Mouse (Mus musculus) stomach, embryonic 15.5 days (tissue): Measurements from ENCODE around the gene Hopx. TPM values are rescaled to one million over a fixed set of nuclear protein-coding genes. Genes with fewer than 3 reads are reported as not detected.
"Not testable (repeated sequence)": the region's sequence is repeated elsewhere in the genome, so short reads cannot be mapped to it uniquely, and the experiment has no call there.

Experiments
- ATAC-seq: fragments of 200-750 bp; cut with Nextera tagmentation; 2 replicates; pipeline ENCODE4 v1.8.0; 2017; ENCODE audit warnings: low read depth, moderate number of reproducible peaks, moderate TSS enrichment; ENCODE audit not compliant: insufficient read depth, low FRiP score
- H3K27ac ChIP-seq: fragments of 300-500 bp; sonication (generic); 2 replicates; pipeline ENCODE4 v1.5.1; 2015; ENCODE audit warnings: mild to moderate bottlenecking, inconsistent platforms
- H3K27me3 ChIP-seq: fragments of 300-500 bp; sonication (generic); replicated peaks from 2 replicates; pipeline ENCODE4 v1.6.1; 2015; ENCODE audit warnings: inconsistent platforms
- H3K36me3 ChIP-seq: fragments of 300-500 bp; sonication (generic); 2 replicates; pipeline ENCODE4 v1.6.1; 2015; ENCODE audit warnings: inconsistent platforms
- H3K4me1 ChIP-seq: fragments of 300-500 bp; sonication (generic); 2 replicates; pipeline ENCODE4 v1.6.1; 2015; ENCODE audit warnings: inconsistent platforms
- H3K4me2 ChIP-seq: fragments of 300-500 bp; sonication (generic); 2 replicates; pipeline ENCODE4 v1.6.1; 2015; ENCODE audit warnings: mild to moderate bottlenecking, inconsistent platforms
- H3K4me3 ChIP-seq: fragments of 300-500 bp; sonication (generic); replicated peaks from 2 replicates; pipeline ENCODE4 v1.5.1; 2015; ENCODE audit warnings: inconsistent platforms
- H3K9ac ChIP-seq: fragments of 300-500 bp; sonication (generic); 2 replicates; pipeline ENCODE4 v1.6.1; 2015; ENCODE audit warnings: inconsistent platforms
- H3K9me3 ChIP-seq: fragments of 300-500 bp; sonication (generic); 2 replicates; pipeline ENCODE4 v1.6.1; 2016; ENCODE audit warnings: inconsistent platforms
- WGBS: fragments of 180-500 bp; shearing (Covaris S2); methylation state at CpG from one replicate; pipeline ENCODE4 v1.1.7; 2015; 5-methylcytosine and 5-hydroxymethylcytosine counted together
- polyA plus RNA-seq: library from polyadenylated mRNA; unstranded; fragments of >200 nt; fragmentation: Nextera tagmentation; extraction: Ambion mirVana; gene quantifications from 2 replicates; pipeline ENCODE4 v1.2.1, GENCODE M21; 2015

Gene Hopx
- polyA plus RNA-seq, 1 experiment from 2014 or later = 3.5 TPM

DNA sequence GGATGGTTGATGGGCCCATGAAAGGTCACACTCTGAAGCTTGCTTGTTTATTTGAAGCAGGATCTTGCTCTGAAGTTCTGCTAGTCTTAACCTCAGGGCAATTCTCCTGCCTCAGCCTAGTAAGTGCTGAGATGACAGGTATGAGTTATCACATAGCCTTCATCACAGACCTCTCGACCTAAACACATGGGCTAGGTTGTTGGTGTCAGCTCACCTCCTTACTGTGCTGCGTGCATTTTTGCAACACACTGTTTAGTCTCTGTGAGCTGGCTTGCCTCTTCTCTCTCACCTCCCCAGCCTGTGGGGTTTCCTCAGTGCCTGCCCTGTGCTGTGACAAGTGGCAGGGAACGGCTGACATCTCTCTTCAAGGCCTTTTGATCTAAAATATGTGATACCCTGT is 1.1 kb downstream of the Hopx start:
- Histone ChIP-seq H3K4me3 (no peak overlapping the region), H3K27ac (no peak overlapping the region), H3K27me3 (no peaks in the 10 kb centered on the region), H3K9me3 (no peaks in the 10 kb centered on the region), H3K4me1 (peaks cover 5% of the 10 kb centered on the region; the same call in 1 of the 2 replicates), H3K9ac (no peak overlapping the region), H3K4me2 (no peak overlapping the region), H3K36me3 (no peaks in the 10 kb centered on the region)
- no peak for ATAC-seq
- 64% methylated on average over 3 of the region's 3 CpGs for WGBS

DNA sequence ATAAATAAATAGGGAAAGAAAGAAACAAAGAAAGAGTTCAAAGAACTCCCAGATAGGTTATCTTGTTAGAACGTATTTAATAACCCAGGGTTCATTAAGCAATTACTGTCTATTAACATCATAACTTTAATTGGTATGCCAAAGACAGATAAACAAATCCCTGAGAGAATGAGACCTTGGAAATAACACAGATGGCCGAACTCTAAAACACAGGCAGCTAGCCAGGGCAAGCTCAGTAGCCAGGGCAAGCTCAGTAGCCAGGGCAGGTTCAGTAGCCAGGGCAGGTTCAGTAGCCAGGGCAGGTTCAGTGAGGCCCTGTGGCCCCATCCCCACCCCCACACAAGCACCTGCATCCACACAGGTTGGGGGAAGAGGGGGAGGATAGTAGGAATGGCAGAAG is 2.9 kb downstream of the Hopx start:
- no peak overlapping the region for H3K4me2 ChIP-seq
- no peak overlapping the region for H3K27ac ChIP-seq
- H3K9ac ChIP-seq = no peak overlapping the region
- peaks cover 5% of the 10 kb centered on the region; the same call in 1 of the 2 replicates for H3K4me1 ChIP-seq
- no peaks in the 10 kb centered on the region for H3K9me3 ChIP-seq
- 55% methylated on average over 2 of the region's 2 CpGs for WGBS
- H3K4me3 ChIP-seq = no peak overlapping the region
- ATAC-seq = no peak
- no peaks in the 10 kb centered on the region for H3K27me3 ChIP-seq
- no peaks in the 10 kb centered on the region for H3K36me3 ChIP-seq

DNA sequence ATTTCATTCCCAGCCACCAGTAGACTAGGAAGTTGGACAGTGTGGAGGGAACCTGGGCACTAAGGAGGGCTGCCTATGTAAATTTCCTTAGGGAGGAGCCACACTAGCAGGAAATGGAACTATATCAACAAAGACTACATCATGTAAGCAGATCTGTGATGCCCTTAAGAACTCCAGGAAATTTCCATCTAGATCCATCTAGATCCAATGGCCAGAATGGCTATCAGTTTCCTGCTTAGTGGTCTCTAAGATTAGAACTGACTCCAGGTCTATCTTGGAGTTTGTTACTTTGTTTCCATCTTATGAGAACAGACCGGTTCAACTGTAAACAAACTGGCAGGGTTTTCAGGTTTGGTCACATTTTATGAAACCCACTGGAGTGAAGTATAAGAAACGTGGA is 5.1 kb downstream of the Hopx start:
- Histone ChIP-seq H3K27me3 (no peaks in the 10 kb centered on the region), H3K9me3 (no peaks in the 10 kb centered on the region), H3K27ac (no peak overlapping the region), H3K36me3 (no peaks in the 10 kb centered on the region), H3K4me1 (0 out of 2 replicates have a peak, but pooled peaks cover 2% of the 10 kb centered on the region), H3K4me3 (no peak overlapping the region), H3K4me2 (no peak overlapping the region), H3K9ac (no peak overlapping the region)
- WGBS = 46% methylated on average over 2 of the region's 2 CpGs
- no peak for ATAC-seq

DNA sequence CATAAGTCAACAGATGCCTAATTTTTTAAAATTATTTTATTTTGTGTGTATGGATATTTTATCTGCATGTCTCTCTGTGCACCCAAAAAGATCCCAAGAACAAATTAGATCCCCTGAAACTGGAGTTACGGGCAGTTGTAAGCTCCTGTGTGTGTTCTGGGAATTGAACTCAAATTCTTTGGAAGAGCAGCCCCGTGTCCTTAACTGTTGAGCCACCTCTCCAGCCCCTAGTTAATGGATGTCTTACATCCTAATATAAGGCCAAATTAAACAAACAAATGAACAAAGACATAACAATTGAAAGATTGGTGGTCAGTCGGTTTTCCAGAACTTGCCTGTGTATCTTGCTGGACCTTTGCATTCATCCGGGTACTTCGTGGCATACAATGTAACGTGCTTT is 6.1 kb downstream of the Hopx start:
- Histone ChIP-seq H3K9ac (no peak overlapping the region), H3K9me3 (no peaks in the 10 kb centered on the region), H3K27me3 (no peaks in the 10 kb centered on the region), H3K36me3 (no peaks in the 10 kb centered on the region), H3K4me2 (no peak overlapping the region), H3K4me1 (no peaks in the 10 kb centered on the region), H3K27ac (no peak overlapping the region), H3K4me3 (no peak overlapping the region)
- ATAC-seq = no peak
- 88% methylated on average over 6 of the region's 6 CpGs for WGBS

DNA sequence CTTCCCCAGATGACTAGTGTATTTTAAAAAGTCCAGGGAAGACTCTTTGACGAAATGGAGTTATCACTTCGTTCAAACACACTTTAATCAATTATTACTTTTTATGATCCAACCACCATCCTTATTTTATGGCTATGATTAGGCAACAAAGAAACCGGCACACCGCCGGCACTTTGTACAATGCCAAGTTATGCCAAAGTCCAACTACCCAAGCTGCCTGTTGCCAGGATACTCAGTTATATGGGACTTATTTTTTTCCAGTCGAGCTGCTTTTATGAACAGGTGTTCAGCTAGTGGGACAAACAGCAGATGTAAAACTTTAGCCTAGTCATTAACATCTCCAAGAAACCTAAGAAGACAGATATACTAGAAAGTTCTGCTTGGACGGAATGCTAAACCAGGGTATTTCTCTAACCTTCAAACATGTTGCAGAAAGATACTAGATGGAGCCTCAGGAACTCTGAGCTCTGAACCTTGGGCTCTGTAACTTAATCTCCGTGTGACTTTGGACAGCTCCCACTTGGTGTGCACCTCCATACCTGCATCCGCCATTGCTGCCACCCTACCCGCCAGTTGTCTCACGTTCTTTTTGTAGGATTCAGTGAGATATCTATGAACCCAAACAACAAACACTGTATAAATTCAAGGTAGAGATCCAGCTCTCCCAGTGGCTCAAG is 7.6 kb downstream of the Hopx start:
- Histone ChIP-seq H3K4me1 (no peaks in the 10 kb centered on the region), H3K4me2 (no peak overlapping the region), H3K27me3 (no peaks in the 10 kb centered on the region), H3K36me3 (no peaks in the 10 kb centered on the region), H3K27ac (no peak overlapping the region), H3K9ac (no peak overlapping the region), H3K9me3 (no peaks in the 10 kb centered on the region), H3K4me3 (no peak overlapping the region)
- no peak for ATAC-seq
- whole genome bisulfite sequencing = 87% methylated on average over 11 of the region's 11 CpGs

DNA sequence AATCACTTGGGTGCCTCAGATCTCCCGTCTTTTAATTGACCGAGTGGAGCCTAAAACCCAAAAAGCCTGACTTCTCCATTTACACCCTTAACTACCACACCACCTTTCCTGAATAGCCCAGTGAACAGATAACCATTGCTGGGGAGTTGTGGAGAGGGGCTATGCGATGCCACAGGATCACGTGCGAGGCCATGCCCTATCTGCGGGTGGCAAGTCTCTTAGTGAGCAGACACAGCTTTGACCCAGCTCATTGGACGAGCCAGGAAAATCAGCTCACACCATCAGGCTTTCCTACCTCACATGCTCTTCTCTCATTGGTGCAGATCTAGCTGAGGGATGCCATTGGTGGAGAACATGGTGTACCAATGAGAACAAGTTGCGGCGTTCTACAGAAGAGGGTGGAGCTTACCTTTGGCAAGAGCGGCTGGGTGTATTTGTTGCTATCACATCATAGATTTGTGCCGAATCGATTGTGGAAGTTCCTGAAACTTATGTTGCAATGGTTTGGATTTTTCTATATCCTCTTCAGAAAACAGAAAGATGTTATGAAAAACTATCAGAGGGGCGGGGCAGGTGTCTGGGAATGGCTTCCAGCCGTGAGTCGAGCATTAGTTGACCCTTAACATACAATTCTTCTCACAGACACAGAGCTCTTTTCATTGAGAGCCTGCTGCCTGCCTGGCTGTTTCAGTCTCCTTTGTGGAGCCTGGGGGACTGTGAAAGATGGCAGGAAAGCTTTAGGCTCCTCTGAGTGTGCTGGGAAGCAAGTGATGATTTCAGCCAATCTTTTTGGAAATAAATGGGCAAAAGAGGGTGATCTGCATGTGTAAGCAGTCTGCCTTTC is 12.2 kb downstream of the Hopx start:
- no peak overlapping the region for H3K4me3 ChIP-seq
- WGBS = 76% methylated on average over 15 of the region's 15 CpGs
- H3K4me2 ChIP-seq = no peak overlapping the region
- H3K27ac ChIP-seq = no peak overlapping the region
- H3K9me3 ChIP-seq = no peaks in the 10 kb centered on the region
- H3K4me1 ChIP-seq = no peaks in the 10 kb centered on the region
- no peaks in the 10 kb centered on the region for H3K27me3 ChIP-seq
- no peak overlapping the region for H3K9ac ChIP-seq
- H3K36me3 ChIP-seq = no peaks in the 10 kb centered on the region
- ATAC-seq = no peak

DNA sequence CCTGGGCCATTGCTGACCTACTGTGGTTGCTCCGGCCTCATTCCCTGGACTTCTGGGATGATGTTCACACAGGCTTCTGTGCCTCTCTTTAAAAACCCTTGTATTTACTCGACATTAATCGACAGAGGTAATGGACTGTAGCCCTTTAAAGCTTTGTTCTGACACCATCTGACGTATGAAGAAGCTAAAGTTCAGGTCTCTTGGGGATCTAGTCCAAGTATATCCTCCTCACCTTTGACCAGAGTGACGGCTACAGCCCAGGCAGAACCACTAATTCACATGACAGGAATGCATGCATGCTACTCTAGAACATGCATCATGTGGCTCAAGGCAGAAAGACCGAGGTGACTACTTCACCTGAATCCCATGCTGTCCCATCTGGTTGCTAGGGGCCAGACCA is 14.2 kb downstream of the Hopx start:
- no peak for ATAC-seq
- no peaks in the 10 kb centered on the region for H3K36me3 ChIP-seq
- H3K9me3 ChIP-seq = no peaks in the 10 kb centered on the region
- WGBS = 80% methylated on average over 6 of the region's 6 CpGs
- no peak overlapping the region for H3K4me2 ChIP-seq
- H3K4me3 ChIP-seq = no peak overlapping the region
- no peak overlapping the region for H3K9ac ChIP-seq
- no peaks in the 10 kb centered on the region for H3K4me1 ChIP-seq
- no peaks in the 10 kb centered on the region for H3K27me3 ChIP-seq
- no peak overlapping the region for H3K27ac ChIP-seq

DNA sequence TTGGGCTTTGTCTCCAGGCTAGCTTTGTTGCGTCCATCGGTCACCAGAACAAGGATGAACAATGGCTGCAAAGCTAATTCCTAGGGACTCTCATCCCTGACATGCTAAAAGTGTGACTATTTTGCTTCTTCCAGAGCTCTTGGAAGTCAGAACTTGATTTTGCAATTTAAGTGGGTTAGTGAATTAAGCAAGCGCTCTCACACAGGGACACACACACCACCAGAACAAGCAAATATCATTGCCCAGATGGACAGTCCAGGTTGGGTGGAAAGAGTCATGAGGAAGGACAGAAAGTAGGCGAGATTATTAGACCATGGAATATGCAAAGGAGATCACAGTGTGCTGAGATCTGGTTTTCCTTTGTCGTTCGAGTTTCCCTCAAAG is 14.9 kb downstream of the Hopx start:
- Histone ChIP-seq H3K9me3 (no peaks in the 10 kb centered on the region), H3K4me1 (no peaks in the 10 kb centered on the region), H3K27me3 (no peaks in the 10 kb centered on the region), H3K36me3 (no peaks in the 10 kb centered on the region), H3K4me3 (no peak overlapping the region), H3K9ac (no peak overlapping the region), H3K27ac (no peak overlapping the region), H3K4me2 (no peak overlapping the region)
- no peak for ATAC-seq
- 77% methylated on average over 6 of the region's 6 CpGs for WGBS

DNA sequence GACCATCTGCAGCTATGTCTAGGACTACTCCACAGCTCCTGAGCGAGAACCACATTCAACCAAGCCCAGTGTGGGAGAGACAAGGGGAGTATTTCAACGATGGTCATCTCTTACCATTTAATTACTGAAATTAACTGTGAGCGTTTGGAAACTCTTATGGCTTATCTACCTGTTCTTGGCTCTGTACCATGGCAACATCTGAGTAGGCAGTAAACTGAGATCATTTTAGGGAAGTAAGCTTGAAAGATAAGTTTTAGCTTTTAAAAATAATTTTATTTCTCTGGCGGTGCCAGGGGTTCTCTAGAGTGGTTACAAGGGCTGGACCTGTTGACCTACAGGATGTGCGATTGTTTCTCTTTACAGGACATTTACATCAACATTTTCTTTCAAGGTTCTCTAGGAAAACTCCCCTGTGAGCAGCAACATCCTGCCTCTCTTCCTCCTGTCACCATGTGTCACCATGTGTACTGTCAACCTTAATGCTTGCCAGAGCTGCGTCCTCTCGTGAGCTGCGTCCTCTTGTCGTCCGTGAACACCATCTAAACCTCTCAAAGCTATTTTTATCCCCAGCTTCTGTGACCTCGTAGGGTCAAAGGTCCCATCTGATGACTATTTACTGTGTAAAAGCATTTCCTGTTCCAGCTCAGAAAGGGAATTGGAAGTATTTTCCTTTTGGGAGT is 15.5 kb downstream of the Hopx start:
- Histone ChIP-seq H3K4me2 (no peak overlapping the region), H3K9ac (no peak overlapping the region), H3K9me3 (no peaks in the 10 kb centered on the region), H3K27me3 (no peaks in the 10 kb centered on the region), H3K4me3 (no peak overlapping the region), H3K4me1 (no peaks in the 10 kb centered on the region), H3K27ac (no peak overlapping the region), H3K36me3 (no peaks in the 10 kb centered on the region)
- WGBS = 55% methylated on average over 11 of the region's 11 CpGs
- no peak for ATAC-seq

DNA sequence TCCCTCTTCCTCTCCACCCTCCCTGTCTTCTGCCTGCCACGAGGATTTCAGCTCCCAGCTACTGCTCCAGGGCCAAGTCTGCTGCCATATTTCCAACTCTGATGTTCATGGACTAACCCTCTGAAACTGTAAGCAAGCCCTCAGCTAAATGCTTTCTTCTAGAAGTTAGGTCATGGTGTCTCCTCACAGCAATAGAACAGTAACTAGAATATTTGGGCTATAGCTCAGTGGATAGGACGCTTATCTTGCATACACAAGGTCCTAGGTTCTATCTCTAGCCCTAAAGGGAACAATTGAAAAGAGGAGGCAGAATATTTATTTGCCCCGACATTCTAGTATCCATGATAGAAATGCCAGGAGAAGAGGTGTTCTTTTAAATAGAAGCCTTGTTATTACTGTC is 16.0 kb downstream of the Hopx start:
- Histone ChIP-seq H3K36me3 (no peaks in the 10 kb centered on the region), H3K4me2 (no peak overlapping the region), H3K27ac (no peak overlapping the region), H3K9me3 (no peaks in the 10 kb centered on the region), H3K4me3 (no peak overlapping the region), H3K9ac (no peak overlapping the region), H3K27me3 (no peaks in the 10 kb centered on the region), H3K4me1 (0 out of 2 replicates have a peak, but pooled peaks cover 2% of the 10 kb centered on the region)
- WGBS = 86% methylated on average over 3 of the region's 3 CpGs
- ATAC-seq = no peak

DNA sequence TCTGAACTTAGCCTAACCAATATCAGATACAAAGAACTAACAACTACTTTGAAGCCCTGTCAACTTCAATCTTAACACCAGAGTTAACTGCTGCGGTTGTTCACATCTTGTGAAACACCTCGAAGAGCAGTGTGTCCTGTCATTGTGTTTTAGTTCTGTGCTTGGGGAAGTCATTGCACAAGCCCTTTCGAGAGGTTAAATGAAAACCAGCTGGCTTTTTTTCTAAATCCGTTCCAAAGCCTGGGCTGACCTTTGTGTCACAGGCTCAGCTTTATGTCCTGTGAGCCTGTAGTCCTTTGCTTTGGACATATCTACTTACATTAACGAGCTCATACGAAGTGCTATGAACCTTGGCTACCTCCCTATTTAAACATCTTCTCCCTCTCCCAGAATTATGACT is 17.2 kb downstream of the Hopx start:
- Histone ChIP-seq H3K36me3 (no peaks in the 10 kb centered on the region), H3K27me3 (no peaks in the 10 kb centered on the region), H3K4me2 (no peak overlapping the region), H3K4me3 (no peak overlapping the region), H3K4me1 (0 out of 2 replicates have a peak, but pooled peaks cover 2% of the 10 kb centered on the region), H3K27ac (no peak overlapping the region), H3K9ac (no peak overlapping the region), H3K9me3 (no peaks in the 10 kb centered on the region)
- ATAC-seq = no peak
- WGBS = 46% methylated on average over 6 of the region's 6 CpGs

DNA sequence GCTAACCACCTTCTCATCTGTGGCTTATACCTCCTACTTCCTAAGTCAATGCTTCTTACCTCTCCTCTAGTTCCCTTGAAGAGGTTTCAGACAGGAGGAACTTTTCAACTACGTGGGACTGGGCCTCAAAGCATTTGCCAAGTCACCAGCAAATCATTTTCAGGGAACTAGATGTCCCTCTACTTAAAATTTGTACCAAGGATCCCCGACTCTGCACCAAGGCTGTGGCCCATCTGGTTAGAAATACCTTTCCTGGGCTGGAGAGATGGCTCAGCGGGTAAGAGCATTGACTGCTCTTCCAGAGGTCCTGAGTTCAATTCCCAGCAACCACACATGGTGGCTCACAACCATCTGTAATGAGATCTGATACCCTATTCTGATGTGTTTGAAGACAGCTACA is 18.7 kb downstream of the Hopx start:
- not testable (repeated sequence) for H3K9me3 ChIP-seq, H3K4me1 ChIP-seq, H3K4me2 ChIP-seq, ATAC-seq, H3K9ac ChIP-seq, H3K4me3 ChIP-seq, H3K36me3 ChIP-seq, H3K27me3 ChIP-seq, H3K27ac ChIP-seq
- WGBS = 87% methylated on average over 3 of the region's 3 CpGs
